Mouse (Mus musculus) hindbrain, embryonic 11.5 days (tissue): ENCODE measurements around the gene Rbm20. TPM values are rescaled to one million over a fixed set of nuclear protein-coding genes. Genes with fewer than 3 reads are reported as not detected.

Source experiments
- ATAC-seq: fragments of 200-750 bp; cut with Nextera tagmentation; 2 replicates; pipeline ENCODE4 v1.8.0; 2017; ENCODE audit warnings: mild to moderate bottlenecking, moderate TSS enrichment, moderate library complexity; ENCODE audit not compliant: low FRiP score
- DNase-seq: peaks from one replicate; pipeline ENCODE4 v3.0.0-alpha.2; 2015; ENCODE audit warnings: low spot score
- H3K27ac ChIP-seq: fragments of 300-500 bp; sonication (generic); 2 replicates; pipeline ENCODE4 v1.5.1; 2014; ENCODE audit warnings: mild to moderate bottlenecking, low read depth, low read length
- H3K27me3 ChIP-seq: fragments of 300-500 bp; sonication (generic); 2 replicates; pipeline ENCODE4 v1.6.1; 2014; ENCODE audit warnings: mild to moderate bottlenecking, low read length, moderate library complexity, mixed read lengths; ENCODE audit not compliant: control insufficient read depth, insufficient read depth
- H3K36me3 ChIP-seq: fragments of 300-500 bp; sonication (generic); 2 replicates; pipeline ENCODE4 v1.6.1; 2014; ENCODE audit warnings: mild to moderate bottlenecking, low read length, moderate library complexity, mixed read lengths; ENCODE audit not compliant: control insufficient read depth, insufficient read depth
- H3K4me1 ChIP-seq: fragments of 300-500 bp; sonication (generic); replicated peaks from 2 replicates; pipeline ENCODE4 v1.6.1; 2014; ENCODE audit warnings: low read length, mixed read lengths; ENCODE audit not compliant: control insufficient read depth, insufficient read depth
- H3K4me2 ChIP-seq: fragments of 300-500 bp; sonication (generic); replicated peaks from 2 replicates; pipeline ENCODE4 v1.6.1; 2014; ENCODE audit warnings: mild to moderate bottlenecking, low read depth, low read length
- H3K4me3 ChIP-seq: fragments of 300-500 bp; sonication (generic); 2 replicates; pipeline ENCODE4 v1.5.1; 2014; ENCODE audit warnings: low read depth, low read length
- H3K9ac ChIP-seq: fragments of 300-500 bp; sonication (generic); 2 replicates; pipeline ENCODE4 v1.6.1; 2014; ENCODE audit warnings: low read depth, low read length
- H3K9me3 ChIP-seq: fragments of 300-500 bp; sonication (generic); 2 replicates; pipeline ENCODE4 v1.6.1; 2016; ENCODE audit warnings: low read length; ENCODE audit not compliant: control insufficient read depth
- WGBS: fragments of 180-500 bp; shearing (Covaris S2); extraction: QIAGEN DNeasy Blood & Tissue Kit; methylation state at CpG from one replicate; pipeline ENCODE4 v1.1.7; 2014; 5-methylcytosine and 5-hydroxymethylcytosine counted together
- polyA plus RNA-seq: library from polyadenylated mRNA; unstranded; fragments of >200 nt; fragmentation: Nextera tagmentation; extraction: Ambion mirVana; gene quantifications from 2 replicates; pipeline ENCODE4 v1.2.1, GENCODE M21; 2014

Gene Rbm20
- polyA plus RNA-seq, 1 experiment from 2014 or later, result 0.73 TPM

- WGBS, result 91% methylated on average over 5 of the region's 5 CpGs
- Histone ChIP-seq H3K36me3 (no peaks in the 10 kb centered on the region), H3K4me3 (no peak overlapping the region), H3K4me2 (no peak overlapping the region), H3K9ac (no peak overlapping the region), H3K27ac (no peak overlapping the region), H3K27me3 (no peaks in the 10 kb centered on the region), H3K4me1 (peaks cover 6% of the 10 kb centered on the region; the same call in 1 of the 2 replicates), H3K9me3 (no peaks in the 10 kb centered on the region)
- ATAC-seq (no peak), DNase-seq (no peak)
Observed at GRCm38 (mm10) chr19:53855781-53856180, 178.7 kb downstream of the Rbm20 start.

GRCm38 (mm10) chr19:53856794-53857193 lies 179.7 kb downstream of the Rbm20 start:
- 79% methylated on average over 9 of the region's 9 CpGs for WGBS
- Histone ChIP-seq H3K27me3 (no peaks in the 10 kb centered on the region), H3K9ac (no peak overlapping the region), H3K4me1 (peaks cover 6% of the 10 kb centered on the region; the same call in 1 of the 2 replicates), H3K4me3 (no peak overlapping the region), H3K27ac (no peak overlapping the region), H3K36me3 (no peaks in the 10 kb centered on the region), H3K4me2 (no peak overlapping the region), H3K9me3 (no peaks in the 10 kb centered on the region)
- no peak for DNase-seq
- ATAC-seq, result no peak

GRCm38 (mm10) chr19:53857962-53858361 lies 180.9 kb downstream of the Rbm20 start:
- WGBS, result 84% methylated on average over 6 of the region's 6 CpGs
- Histone ChIP-seq H3K4me2 (no peak overlapping the region), H3K9ac (no peak overlapping the region), H3K27ac (no peak overlapping the region), H3K27me3 (no peaks in the 10 kb centered on the region), H3K4me3 (no peak overlapping the region), H3K4me1 (peaks cover 1% of the 10 kb centered on the region; the same call in 1 of the 2 replicates), H3K9me3 (no peaks in the 10 kb centered on the region), H3K36me3 (no peaks in the 10 kb centered on the region)
- DNase-seq (no peak), ATAC-seq (no peak)

GRCm38 (mm10) chr19:53859149-53859548 lies 182.0 kb downstream of the Rbm20 start:
- Histone ChIP-seq H3K36me3 (no peaks in the 10 kb centered on the region), H3K9ac (no peak overlapping the region), H3K4me2 (no peak overlapping the region), H3K4me3 (no peak overlapping the region), H3K27ac (no peak overlapping the region), H3K4me1 (no peaks in the 10 kb centered on the region), H3K9me3 (no peaks in the 10 kb centered on the region), H3K27me3 (no peaks in the 10 kb centered on the region)
- DNase-seq, result no peak
- no peak for ATAC-seq
- 43% methylated on average over 8 of the region's 9 CpGs for WGBS

- H3K4me2 ChIP-seq, result no peak overlapping the region
- H3K4me3 ChIP-seq, result no peak overlapping the region
- H3K27ac ChIP-seq, result no peak overlapping the region
- no peaks in the 10 kb centered on the region for H3K36me3 ChIP-seq
- H3K4me1 ChIP-seq, result no peaks in the 10 kb centered on the region
- no peaks in the 10 kb centered on the region for H3K9me3 ChIP-seq
- DNase-seq (no peak), ATAC-seq (no peak)
- whole genome bisulfite sequencing, result 61% methylated on average over 7 of the region's 7 CpGs
- no peak overlapping the region for H3K9ac ChIP-seq
- H3K27me3 ChIP-seq, result no peaks in the 10 kb centered on the region
Observed at GRCm38 (mm10) chr19:53859593-53859992, 182.5 kb downstream of the Rbm20 start.

GRCm38 (mm10) chr19:53861346-53861745 lies 184.2 kb downstream of the Rbm20 start:
- WGBS, result 85% methylated on average over 7 of the region's 7 CpGs
- H3K9me3 ChIP-seq, result no peaks in the 10 kb centered on the region
- DNase-seq (no peak), ATAC-seq (no peak)
- no peaks in the 10 kb centered on the region for H3K36me3 ChIP-seq
- no peak overlapping the region for H3K4me3 ChIP-seq
- H3K9ac ChIP-seq, result no peak overlapping the region
- no peak overlapping the region for H3K4me2 ChIP-seq
- H3K4me1 ChIP-seq, result no peaks in the 10 kb centered on the region
- H3K27me3 ChIP-seq, result no peaks in the 10 kb centered on the region
- H3K27ac ChIP-seq, result no peak overlapping the region

- H3K27ac ChIP-seq, result no peak overlapping the region
- H3K4me3 ChIP-seq, result no peak overlapping the region
- DNase-seq (no peak), ATAC-seq (no peak)
- no peaks in the 10 kb centered on the region for H3K9me3 ChIP-seq
- H3K4me2 ChIP-seq, result no peak overlapping the region
- whole genome bisulfite sequencing, result 67% methylated on average over 8 of the region's 8 CpGs
- no peaks in the 10 kb centered on the region for H3K27me3 ChIP-seq
- no peaks in the 10 kb centered on the region for H3K36me3 ChIP-seq
- H3K4me1 ChIP-seq, result no peaks in the 10 kb centered on the region
- H3K9ac ChIP-seq, result no peak overlapping the region
Observed at GRCm38 (mm10) chr19:53862573-53863246, 185.6 kb downstream of the Rbm20 start.

- DNase-seq (no peak), ATAC-seq (no peak)
- no peak overlapping the region for H3K4me2 ChIP-seq
- H3K4me3 ChIP-seq, result no peak overlapping the region
- H3K27me3 ChIP-seq, result no peaks in the 10 kb centered on the region
- no peak overlapping the region for H3K9ac ChIP-seq
- no peaks in the 10 kb centered on the region for H3K9me3 ChIP-seq
- H3K36me3 ChIP-seq, result no peaks in the 10 kb centered on the region
- no peak overlapping the region for H3K27ac ChIP-seq
- H3K4me1 ChIP-seq, result no peaks in the 10 kb centered on the region
Observed at GRCm38 (mm10) chr19:53867238-53867637, 190.1 kb downstream of the Rbm20 start.

- Histone ChIP-seq H3K4me2 (no peak overlapping the region), H3K9me3 (no peaks in the 10 kb centered on the region), H3K9ac (no peak overlapping the region), H3K36me3 (no peaks in the 10 kb centered on the region), H3K4me1 (no peaks in the 10 kb centered on the region), H3K27me3 (no peaks in the 10 kb centered on the region), H3K4me3 (no peak overlapping the region), H3K27ac (no peak overlapping the region)
- DNase-seq, result no peak
- ATAC-seq, result no peak
- WGBS, result 94% methylated on average over 6 of the region's 6 CpGs
Observed at GRCm38 (mm10) chr19:53868125-53868524, 191.0 kb downstream of the Rbm20 start.
